Mouse (Mus musculus) testis, adult 2 months (tissue): Measurements from ENCODE around the gene Pigv. TPM values are rescaled to one million over a fixed set of nuclear protein-coding genes. Genes with fewer than 3 reads are reported as not detected.

Experiments
- H3K27ac ChIP-seq: fragments of 200-500 bp; 2 replicates; pipeline ENCODE4 v1.5.1; 2012; ENCODE audit warnings: low read depth, low read length; ENCODE audit not compliant: control insufficient read depth, insufficient read depth
- H3K27me3 ChIP-seq: fragments of 200-500 bp; 2 replicates; pipeline ENCODE4 v1.6.1; 2012; ENCODE audit warnings: mild to moderate bottlenecking, low read length, moderate library complexity; ENCODE audit not compliant: control insufficient read depth, insufficient read depth
- H3K36me3 ChIP-seq: fragments of 200-500 bp; 2 replicates; pipeline ENCODE4 v1.6.1; 2012; ENCODE audit warnings: mild to moderate bottlenecking, low read length; ENCODE audit not compliant: control insufficient read depth, insufficient read depth
- H3K4me1 ChIP-seq: fragments of 200-500 bp; 2 replicates; pipeline ENCODE4 v1.6.1; 2012; ENCODE audit warnings: low read length; ENCODE audit not compliant: control insufficient read depth, insufficient read depth
- H3K4me3 ChIP-seq: fragments of 200-500 bp; 2 replicates; pipeline ENCODE4 v1.5.1; 2012; ENCODE audit warnings: low read depth, mild to moderate bottlenecking, low read length, moderate library complexity, mixed read lengths; ENCODE audit not compliant: control insufficient read depth
- CTCF ChIP-seq: fragments of 200-500 bp; IDR thresholded peaks from 2 replicates; pipeline ENCODE4 v1.5.1; 2012; ENCODE audit warnings: low read depth, mild to moderate bottlenecking, inconsistent platforms, low read length, moderate library complexity; ENCODE audit not compliant: control insufficient read depth, insufficient read depth, insufficient replicate concordance
- POLR2A ChIP-seq: fragments of 200-500 bp; IDR thresholded peaks from 2 replicates; pipeline ENCODE4 v1.6.1; 2012; ENCODE audit warnings: low read depth, mild to moderate bottlenecking, inconsistent platforms, low read length, moderate library complexity; ENCODE audit not compliant: control insufficient read depth
- polyA plus RNA-seq: library from polyadenylated mRNA; depleted of rRNA; stranded (reverse); fragments of >200 nt; gene quantifications from 2 replicates; pipeline ENCODE4 v1.2.3, GENCODE M21; 2012

The Pigv gene
- polyA plus RNA-seq, 1 experiment = 8.7 TPM

- TF ChIP-seq POLR2A (no peak), CTCF (no peak)
- Histone ChIP-seq H3K27ac (no peak overlapping the region), H3K4me1 (peaks cover 5% of the 10 kb centered on the region), H3K4me3 (no peak overlapping the region), H3K27me3 (no peaks in the 10 kb centered on the region), H3K36me3 (no peaks in the 10 kb centered on the region; the same call in none of the 2 replicates)
Observed at GRCm38 (mm10) chr4:133680206-133680786, 7.8 kb upstream of the Pigv start.

GRCm38 (mm10) chr4:133679629-133680028, 7.2 kb upstream of the Pigv start:
- Histone ChIP-seq H3K4me3 (no peak overlapping the region), H3K36me3 (no peaks in the 10 kb centered on the region; the same call in none of the 2 replicates), H3K27me3 (no peaks in the 10 kb centered on the region), H3K27ac (no peak overlapping the region), H3K4me1 (peaks cover 7% of the 10 kb centered on the region)
- TF ChIP-seq CTCF = no peak
- no peak for TF ChIP-seq POLR2A

GRCm38 (mm10) chr4:133677266-133677665, 4.8 kb upstream of the Pigv start:
- Histone ChIP-seq H3K27me3 (no peaks in the 10 kb centered on the region), H3K27ac (no peak overlapping the region), H3K4me3 (no peak overlapping the region), H3K4me1 (peaks cover 20% of the 10 kb centered on the region), H3K36me3 (no peaks in the 10 kb centered on the region; the same call in none of the 2 replicates)
- TF ChIP-seq POLR2A (no peak), CTCF (no peak)

- Histone ChIP-seq H3K27me3 (no peaks in the 10 kb centered on the region), H3K27ac (no peak overlapping the region), H3K4me1 (peaks cover 24% of the 10 kb centered on the region), H3K36me3 (no peaks in the 10 kb centered on the region), H3K4me3 (no peak overlapping the region)
- no peak for TF ChIP-seq POLR2A
- no peak for TF ChIP-seq CTCF
Observed at GRCm38 (mm10) chr4:133676189-133676588, 3.7 kb upstream of the Pigv start.

GRCm38 (mm10) chr4:133675594-133676016, 3.2 kb upstream of the Pigv start:
- Histone ChIP-seq H3K27me3 (no peaks in the 10 kb centered on the region), H3K4me1 (peaks cover 24% of the 10 kb centered on the region), H3K36me3 (no peaks in the 10 kb centered on the region), H3K27ac (no peak overlapping the region), H3K4me3 (no peak overlapping the region)
- no peak for TF ChIP-seq POLR2A
- TF ChIP-seq CTCF = no peak

- peaks cover 24% of the 10 kb centered on the region for H3K4me1 ChIP-seq
- TF ChIP-seq POLR2A = 0 out of 2 replicates have a peak, but pooled peaks have one; percentile 27
- TF ChIP-seq CTCF = no peak
- H3K27ac ChIP-seq = peak overlapping the region; percentile 98
- no peak overlapping the region; the same call in 1 of the 2 replicates for H3K4me3 ChIP-seq
- H3K36me3 ChIP-seq = no peaks in the 10 kb centered on the region
- no peaks in the 10 kb centered on the region for H3K27me3 ChIP-seq
Observed at GRCm38 (mm10) chr4:133674331-133674695, 1.9 kb upstream of the Pigv start.

- TF ChIP-seq POLR2A = no peak
- no peak for TF ChIP-seq CTCF
- no peaks in the 10 kb centered on the region for H3K27me3 ChIP-seq
- no peaks in the 10 kb centered on the region for H3K36me3 ChIP-seq
- H3K4me3 ChIP-seq = peak overlapping the region; percentile 99
- H3K27ac ChIP-seq = peak overlapping the region; percentile 98
- peaks cover 24% of the 10 kb centered on the region for H3K4me1 ChIP-seq
Observed at GRCm38 (mm10) chr4:133673666-133674330, 1.4 kb upstream of the Pigv start.
